Mouse (Mus musculus): ENCODE data around the gene 3425401B19Rik. TPM values are rescaled to one million over a fixed set of nuclear protein-coding genes. Genes with fewer than 3 reads are reported as not detected.

3425401B19Rik gene
- polyA plus RNA-seq, 1 experiment = 0.08 TPM

DNA sequence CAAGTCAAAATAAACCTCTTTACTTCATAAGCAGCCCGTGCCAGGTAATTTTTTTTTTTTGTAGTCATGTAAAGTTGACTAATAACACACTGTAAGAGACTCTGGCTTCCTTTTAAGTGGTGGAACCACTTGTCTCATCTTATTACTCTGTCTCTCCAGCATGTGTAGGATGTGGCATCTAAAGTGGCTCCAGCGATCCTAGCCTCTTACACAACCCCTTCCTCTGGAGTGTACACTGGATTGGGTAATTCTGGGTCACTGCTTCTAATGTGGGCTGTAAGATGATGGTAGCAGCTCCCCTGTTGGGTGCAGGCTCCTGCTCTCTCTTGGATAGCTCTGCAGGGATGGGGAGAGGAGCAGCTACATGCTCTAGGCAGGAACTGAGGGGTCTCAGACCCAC, 46.6 kb downstream of the 3425401B19Rik start:
- no peak for TF ChIP-seq CTCF (IDR thresholded peaks at IDR 0.05; ENCODE audit: borderline replicate concordance, insufficient read depth, low read depth, low read length)
- TF ChIP-seq POLR2A (IDR thresholded peaks at IDR 0.05; ENCODE audit: borderline replicate concordance, insufficient read depth, low read length) = no peak
- DNase-seq = no peak
- Histone ChIP-seq H3K4me3 (replicated peaks; ENCODE audit: insufficient read depth, low read depth, low read length) (no peak overlapping the region), H3K27me3 (ENCODE audit: control insufficient read depth, insufficient read depth, low read length) (no peaks in the 10 kb centered on the region), H3K4me1 (ENCODE audit: control insufficient read depth, insufficient read depth, low read length) (no peaks in the 10 kb centered on the region), H3K27ac (ENCODE audit: insufficient read depth, low read length) (no peak overlapping the region)
- WGBS = 89% methylated on average over 2 of the region's 2 CpGs

DNA sequence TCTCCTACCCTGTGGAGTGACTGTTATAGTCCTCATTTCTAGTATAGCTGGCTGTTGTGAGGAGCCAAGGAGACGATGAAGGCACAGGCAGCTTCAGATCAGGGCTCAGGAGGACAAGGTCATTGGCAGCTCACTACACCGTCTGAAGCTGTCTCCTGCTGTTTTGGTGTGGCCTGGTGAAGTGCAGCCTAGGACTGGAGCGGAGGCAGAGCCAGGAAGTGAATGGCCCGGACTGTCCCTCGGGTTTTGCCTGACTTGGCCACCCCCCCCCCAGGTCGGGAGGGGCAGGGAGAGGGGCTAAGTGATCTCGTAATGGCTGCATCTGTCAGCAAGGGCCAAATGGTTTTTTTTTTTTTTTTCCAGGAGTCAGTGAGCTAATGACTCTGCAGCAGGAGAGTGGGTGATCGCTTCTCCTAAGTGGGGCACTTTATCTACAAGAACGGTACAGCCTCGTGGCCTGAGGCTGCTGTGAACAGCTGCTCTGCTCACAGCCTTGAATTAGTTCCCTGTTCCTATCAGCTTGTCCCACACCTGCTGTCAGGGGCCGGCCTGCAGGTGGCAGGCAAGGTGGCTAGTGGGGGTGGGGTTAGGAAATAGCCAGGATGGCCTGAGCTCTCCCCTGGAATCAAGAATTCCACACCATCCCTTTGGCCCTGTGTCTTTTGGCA, 50.9 kb downstream of the 3425401B19Rik start:
- DNase-seq = peak in 1 of 2 experiments; percentile 5
- no peak overlapping the region for H3K4me3 ChIP-seq (replicated peaks; ENCODE audit: insufficient read depth, low read depth, low read length)
- TF ChIP-seq CTCF (IDR thresholded peaks at IDR 0.05; ENCODE audit: borderline replicate concordance, insufficient read depth, low read depth, low read length) (no peak), POLR2A (IDR thresholded peaks at IDR 0.05; ENCODE audit: borderline replicate concordance, insufficient read depth, low read length) (no peak)
- H3K27ac ChIP-seq (ENCODE audit: insufficient read depth, low read length) = no peak overlapping the region
- 30% methylated on average over 11 of the region's 11 CpGs for WGBS
- no peaks in the 10 kb centered on the region for H3K27me3 ChIP-seq (ENCODE audit: control insufficient read depth, insufficient read depth, low read length)
- H3K4me1 ChIP-seq (ENCODE audit: control insufficient read depth, insufficient read depth, low read length) = no peaks in the 10 kb centered on the region

DNA sequence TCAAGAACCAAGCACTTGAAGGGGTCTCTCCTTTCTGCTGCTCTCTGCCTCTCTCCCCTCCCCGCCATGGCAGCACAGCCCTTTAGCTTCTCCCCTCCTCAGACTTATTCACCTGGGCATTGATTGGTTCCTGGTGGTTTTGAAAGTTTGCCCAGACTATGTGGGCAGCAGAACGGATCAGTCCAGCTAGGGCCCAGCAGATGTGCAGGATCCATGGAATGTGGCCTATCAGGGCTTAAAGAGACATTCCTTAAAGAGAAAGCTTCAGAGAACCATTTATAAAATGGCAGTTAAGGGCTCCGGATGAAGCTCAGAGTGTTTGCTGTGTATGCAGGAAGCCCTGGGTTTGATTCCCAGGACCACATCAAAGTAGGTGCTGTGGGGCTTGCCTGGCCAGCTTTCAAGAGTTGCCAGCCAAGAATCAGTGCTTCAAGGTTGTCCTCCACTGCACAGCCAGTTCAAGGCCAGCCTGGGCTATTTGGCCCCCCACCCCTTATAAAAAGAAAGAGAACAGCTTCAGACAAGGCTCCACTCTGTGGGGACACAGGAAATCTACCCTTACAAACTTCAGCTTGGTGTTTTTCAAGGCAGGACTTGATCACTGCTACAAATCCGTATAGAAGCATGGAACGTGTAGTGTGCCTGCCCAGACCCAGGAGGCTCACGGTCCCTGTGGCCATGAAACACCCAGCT, 52.0 kb downstream of the 3425401B19Rik start:
- Histone ChIP-seq H3K27ac (ENCODE audit: insufficient read depth, low read length) (no peak overlapping the region), H3K4me1 (ENCODE audit: control insufficient read depth, insufficient read depth, low read length) (no peaks in the 10 kb centered on the region), H3K4me3 (replicated peaks; ENCODE audit: insufficient read depth, low read depth, low read length) (no peak overlapping the region), H3K27me3 (ENCODE audit: control insufficient read depth, insufficient read depth, low read length) (no peaks in the 10 kb centered on the region)
- TF ChIP-seq CTCF (IDR thresholded peaks at IDR 0.05; ENCODE audit: borderline replicate concordance, insufficient read depth, low read depth, low read length) (no peak), POLR2A (IDR thresholded peaks at IDR 0.05; ENCODE audit: borderline replicate concordance, insufficient read depth, low read length) (no peak)
- WGBS = 67% methylated on average over 6 of the region's 6 CpGs
- DNase-seq = no peak

DNA sequence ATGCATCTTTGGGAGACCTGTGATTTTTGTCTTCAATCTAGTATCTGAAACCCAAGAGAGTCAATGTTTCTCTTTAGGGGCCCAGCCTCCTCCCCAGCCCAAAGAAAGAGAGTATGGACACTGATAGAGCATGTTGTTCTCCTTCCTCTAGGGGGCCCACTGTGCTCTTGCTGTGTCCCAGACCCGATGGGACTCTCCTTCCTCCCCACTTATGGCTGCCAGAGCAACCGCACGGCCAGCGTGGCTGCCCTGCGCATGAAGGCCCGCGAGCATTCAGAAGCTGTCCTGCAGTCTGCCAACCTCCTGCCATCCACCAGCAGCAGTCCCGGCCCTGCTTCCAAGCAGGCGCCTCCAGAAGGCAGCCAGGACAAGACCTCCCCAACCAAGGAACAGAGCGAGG, 56.5 kb downstream of the 3425401B19Rik start:
- H3K4me1 ChIP-seq (ENCODE audit: control insufficient read depth, insufficient read depth, low read length) = peaks cover 6% of the 10 kb centered on the region; the same call in 1 of the 2 replicates
- 30% methylated on average over 10 of the region's 10 CpGs for WGBS
- peak in 1 of 2 experiments; percentile 8 for DNase-seq
- TF ChIP-seq CTCF (IDR thresholded peaks at IDR 0.05; ENCODE audit: borderline replicate concordance, insufficient read depth, low read depth, low read length) (no peak), POLR2A (IDR thresholded peaks at IDR 0.05; ENCODE audit: borderline replicate concordance, insufficient read depth, low read length) (no peak)
- H3K27me3 ChIP-seq (ENCODE audit: control insufficient read depth, insufficient read depth, low read length) = no peaks in the 10 kb centered on the region
- H3K4me3 ChIP-seq (replicated peaks; ENCODE audit: insufficient read depth, low read depth, low read length) = no peak overlapping the region
- H3K27ac ChIP-seq (ENCODE audit: insufficient read depth, low read length) = no peak overlapping the region

DNA sequence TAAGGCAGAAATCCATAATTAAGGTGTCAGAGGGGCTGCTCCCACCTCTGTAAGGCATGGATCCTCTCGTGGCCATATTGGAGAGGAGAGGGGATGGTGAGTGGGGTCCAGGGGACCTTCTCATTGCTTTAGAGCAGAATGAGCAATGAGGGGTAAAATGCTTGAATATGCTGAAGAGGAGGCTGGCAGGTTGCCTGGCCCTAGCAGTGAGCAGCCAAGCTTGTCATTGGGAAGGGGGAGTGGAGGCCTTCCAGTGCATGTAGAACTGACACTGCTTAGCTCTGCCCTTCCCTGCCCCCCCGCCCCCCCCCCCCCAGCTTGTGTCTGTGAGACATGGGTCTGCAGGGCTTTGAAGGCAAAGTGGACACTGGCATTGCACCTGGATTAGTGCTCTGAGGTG, 57.8 kb downstream of the 3425401B19Rik start:
- no peaks in the 10 kb centered on the region for H3K27me3 ChIP-seq (ENCODE audit: control insufficient read depth, insufficient read depth, low read length)
- no peak overlapping the region for H3K4me3 ChIP-seq (replicated peaks; ENCODE audit: insufficient read depth, low read depth, low read length)
- H3K27ac ChIP-seq (ENCODE audit: insufficient read depth, low read length) = no peak overlapping the region
- no peak for TF ChIP-seq CTCF (IDR thresholded peaks at IDR 0.05; ENCODE audit: borderline replicate concordance, insufficient read depth, low read depth, low read length)
- no peak for TF ChIP-seq POLR2A (IDR thresholded peaks at IDR 0.05; ENCODE audit: borderline replicate concordance, insufficient read depth, low read length)
- DNase-seq = no peak
- WGBS = 20% methylated on average over 2 of the region's 2 CpGs
- peaks cover 6% of the 10 kb centered on the region; the same call in 1 of the 2 replicates for H3K4me1 ChIP-seq (ENCODE audit: control insufficient read depth, insufficient read depth, low read length)

DNA sequence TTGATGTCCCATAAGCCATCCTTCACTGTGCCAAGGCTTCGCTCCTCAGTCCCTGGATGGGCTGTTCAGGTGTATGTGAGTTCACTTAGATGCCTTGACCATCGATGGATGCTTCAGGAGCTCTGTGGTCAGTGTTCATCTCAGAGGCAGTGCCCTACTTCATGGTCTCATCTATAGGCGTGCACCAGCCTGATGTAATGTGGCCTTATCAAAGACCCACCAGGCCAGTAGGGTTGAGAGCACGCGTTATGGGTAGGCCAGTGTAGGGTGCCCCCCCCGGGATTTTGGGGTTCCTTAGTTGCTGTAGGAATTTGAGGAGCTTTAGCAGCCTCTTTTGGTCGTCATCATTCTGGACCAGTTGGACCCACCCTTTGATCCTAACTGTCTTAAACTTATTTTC, 60.3 kb downstream of the 3425401B19Rik start:
- H3K4me1 ChIP-seq (ENCODE audit: control insufficient read depth, insufficient read depth, low read length) = peaks cover 6% of the 10 kb centered on the region; the same call in 1 of the 2 replicates
- WGBS = 94% methylated on average over 7 of the region's 7 CpGs
- TF ChIP-seq CTCF (IDR thresholded peaks at IDR 0.05; ENCODE audit: borderline replicate concordance, insufficient read depth, low read depth, low read length) (no peak), POLR2A (IDR thresholded peaks at IDR 0.05; ENCODE audit: borderline replicate concordance, insufficient read depth, low read length) (no peak)
- DNase-seq = no peak
- H3K4me3 ChIP-seq (replicated peaks; ENCODE audit: insufficient read depth, low read depth, low read length) = no peak overlapping the region
- no peak overlapping the region for H3K27ac ChIP-seq (ENCODE audit: insufficient read depth, low read length)
- no peaks in the 10 kb centered on the region for H3K27me3 ChIP-seq (ENCODE audit: control insufficient read depth, insufficient read depth, low read length)

DNA sequence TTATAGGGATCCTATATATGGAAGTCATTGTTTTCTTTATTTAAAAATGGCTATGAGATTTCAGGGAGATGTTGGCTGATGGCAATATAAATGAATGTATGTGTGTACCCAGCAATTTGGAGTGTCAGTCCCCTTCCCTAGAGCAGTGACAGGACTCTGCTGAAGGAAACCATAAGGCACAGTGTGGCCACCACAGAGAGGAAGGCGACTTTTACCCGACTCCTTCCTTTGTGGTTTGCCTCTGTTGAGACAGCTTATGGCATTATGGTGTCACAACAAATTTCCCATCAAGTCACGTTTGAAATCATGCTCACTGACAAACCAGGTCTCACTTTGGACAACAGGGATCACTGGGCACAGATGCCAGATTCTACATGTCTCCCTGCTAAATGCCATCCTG, 60.8 kb downstream of the 3425401B19Rik start:
- no peak overlapping the region for H3K4me3 ChIP-seq (replicated peaks; ENCODE audit: insufficient read depth, low read depth, low read length)
- TF ChIP-seq POLR2A (IDR thresholded peaks at IDR 0.05; ENCODE audit: borderline replicate concordance, insufficient read depth, low read length) (no peak), CTCF (IDR thresholded peaks at IDR 0.05; ENCODE audit: borderline replicate concordance, insufficient read depth, low read depth, low read length) (no peak)
- H3K27ac ChIP-seq (ENCODE audit: insufficient read depth, low read length) = no peak overlapping the region
- peaks cover 6% of the 10 kb centered on the region; the same call in 1 of the 2 replicates for H3K4me1 ChIP-seq (ENCODE audit: control insufficient read depth, insufficient read depth, low read length)
- no peak for DNase-seq
- WGBS = 63% methylated on average over 3 of the region's 3 CpGs
- no peaks in the 10 kb centered on the region for H3K27me3 ChIP-seq (ENCODE audit: control insufficient read depth, insufficient read depth, low read length)

DNA sequence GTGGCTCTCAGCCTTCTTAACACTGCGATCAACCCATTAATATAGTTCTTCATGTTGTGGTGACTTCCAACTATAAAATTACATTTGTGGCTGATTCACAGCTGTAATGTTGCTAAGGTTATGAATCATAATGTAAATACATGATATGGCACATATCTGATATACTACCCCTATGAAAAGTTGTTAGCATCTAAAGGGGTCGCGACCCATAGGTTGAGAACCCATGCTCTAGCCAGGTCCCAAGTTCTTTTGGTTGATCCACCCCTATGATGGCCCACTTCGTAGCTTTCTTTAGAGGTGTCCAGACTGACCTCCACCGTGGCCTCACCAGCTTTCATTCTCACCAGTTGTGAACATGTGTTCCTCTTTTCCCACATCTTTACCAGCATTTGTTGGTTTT, 67.8 kb downstream of the 3425401B19Rik start:
- H3K27ac ChIP-seq (ENCODE audit: insufficient read depth, low read length) = no peak overlapping the region
- no peaks in the 10 kb centered on the region for H3K4me1 ChIP-seq (ENCODE audit: control insufficient read depth, insufficient read depth, low read length)
- no peak for DNase-seq
- no peak for TF ChIP-seq POLR2A (IDR thresholded peaks at IDR 0.05; ENCODE audit: borderline replicate concordance, insufficient read depth, low read length)
- TF ChIP-seq CTCF (IDR thresholded peaks at IDR 0.05; ENCODE audit: borderline replicate concordance, insufficient read depth, low read depth, low read length) = no peak
- 92% methylated on average over 5 of the region's 5 CpGs for WGBS
- H3K4me3 ChIP-seq (replicated peaks; ENCODE audit: insufficient read depth, low read depth, low read length) = no peak overlapping the region
- no peaks in the 10 kb centered on the region for H3K27me3 ChIP-seq (ENCODE audit: control insufficient read depth, insufficient read depth, low read length)
